Mouse (Mus musculus): Measurements from ENCODE around the gene Gm10840. TPM values are rescaled to one million over a fixed set of nuclear protein-coding genes. Genes with fewer than 3 reads are reported as not detected.

The Gm10840 gene
- total and polyA plus RNA-seq, 2 experiments from 2014 or later = not detected

DNA sequence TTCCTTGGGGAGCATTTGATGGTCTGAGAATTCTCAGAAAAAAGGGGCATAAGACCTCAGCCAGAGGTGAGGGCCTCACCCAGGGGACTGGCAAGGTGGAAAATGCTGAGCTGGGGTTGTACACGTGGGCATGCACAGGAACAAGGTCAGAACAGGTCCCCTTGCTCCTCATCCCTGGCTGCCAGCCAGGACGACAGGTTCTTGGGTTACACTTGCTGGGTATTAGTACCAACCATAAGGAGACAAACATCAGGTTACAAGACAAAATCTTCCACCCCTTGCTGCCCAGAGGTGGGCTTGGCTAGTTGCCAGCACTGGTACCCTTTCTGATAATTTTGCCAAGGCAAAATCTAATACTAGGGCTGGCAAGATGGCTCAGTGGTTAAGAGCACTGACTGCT lies 1.6 kb downstream of the Gm10840 start:
- Histone ChIP-seq H3K9me3 (replicated peaks; ENCODE audit: control insufficient read depth, low read length) (no peaks in the 10 kb centered on the region), H3K4me2 (ENCODE audit: low read depth, low read length) (no peak overlapping the region), H3K4me1 (ENCODE audit: control insufficient read depth, insufficient read depth) (no peaks in the 10 kb centered on the region), H3K27me3 (ENCODE audit: control insufficient read depth, insufficient read depth, low read length) (no peaks in the 10 kb centered on the region), H3K9ac (replicated peaks; ENCODE audit: low read depth, low read length) (no peak overlapping the region), H3K27ac (ENCODE audit: low read depth) (no peak overlapping the region), H3K4me3 (ENCODE audit: low read depth, low read length) (no peak overlapping the region), H3K36me3 (replicated peaks; ENCODE audit: control insufficient read depth, insufficient read depth, low read length) (peaks cover 12% of the 10 kb centered on the region; the same call in 1 of the 2 replicates)
- ATAC-seq (ENCODE audit: insufficient read depth, low read depth) = no peak
- WGBS = 72% methylated on average over 2 of the region's 2 CpGs
- TF ChIP-seq CTCF (IDR thresholded peaks at IDR 0.05; ENCODE audit: low read depth) = no peak
- TF ChIP-seq EP300 (IDR thresholded peaks at IDR 0.05; ENCODE audit: low read depth) = no peak
- no peak for DNase-seq (ENCODE audit: low spot score)

DNA sequence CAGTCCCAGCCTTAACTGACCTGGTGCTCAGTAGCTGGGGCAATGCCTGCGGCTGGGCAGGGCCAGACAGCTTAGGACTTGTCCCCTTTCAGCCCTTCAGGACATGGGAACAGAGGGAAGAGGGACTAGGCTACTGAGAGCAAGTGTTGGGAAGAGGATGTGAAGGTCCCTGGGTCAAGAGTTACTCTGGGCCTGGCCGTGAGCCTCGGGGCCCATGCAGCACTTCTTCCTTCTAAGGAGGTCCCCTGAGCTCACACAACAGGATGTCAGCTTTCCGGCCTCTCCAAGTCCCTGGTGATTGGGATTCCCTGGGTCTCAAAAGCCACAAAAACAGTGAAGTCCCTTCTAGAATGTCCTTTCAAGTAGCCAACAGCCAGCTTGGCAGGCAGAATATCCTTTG lies 2.9 kb downstream of the Gm10840 start:
- H3K36me3 ChIP-seq (replicated peaks; ENCODE audit: control insufficient read depth, insufficient read depth, low read length) = peaks cover 24% of the 10 kb centered on the region
- no peak overlapping the region for H3K4me3 ChIP-seq (ENCODE audit: low read depth, low read length)
- DNase-seq (ENCODE audit: low spot score) (no peak), ATAC-seq (ENCODE audit: insufficient read depth, low read depth) (no peak)
- H3K4me2 ChIP-seq (ENCODE audit: low read depth, low read length) = no peak overlapping the region
- H3K27me3 ChIP-seq (ENCODE audit: control insufficient read depth, insufficient read depth, low read length) = no peaks in the 10 kb centered on the region
- WGBS = 61% methylated on average over 4 of the region's 4 CpGs
- no peak overlapping the region for H3K9ac ChIP-seq (replicated peaks; ENCODE audit: low read depth, low read length)
- TF ChIP-seq CTCF (IDR thresholded peaks at IDR 0.05; ENCODE audit: low read depth) (no peak), EP300 (IDR thresholded peaks at IDR 0.05; ENCODE audit: low read depth) (no peak)
- no peaks in the 10 kb centered on the region for H3K4me1 ChIP-seq (ENCODE audit: control insufficient read depth, insufficient read depth)
- H3K9me3 ChIP-seq (replicated peaks; ENCODE audit: control insufficient read depth, low read length) = no peaks in the 10 kb centered on the region
- peak overlapping the region; percentile 54; the same call in 1 of the 2 replicates for H3K27ac ChIP-seq (ENCODE audit: low read depth)

DNA sequence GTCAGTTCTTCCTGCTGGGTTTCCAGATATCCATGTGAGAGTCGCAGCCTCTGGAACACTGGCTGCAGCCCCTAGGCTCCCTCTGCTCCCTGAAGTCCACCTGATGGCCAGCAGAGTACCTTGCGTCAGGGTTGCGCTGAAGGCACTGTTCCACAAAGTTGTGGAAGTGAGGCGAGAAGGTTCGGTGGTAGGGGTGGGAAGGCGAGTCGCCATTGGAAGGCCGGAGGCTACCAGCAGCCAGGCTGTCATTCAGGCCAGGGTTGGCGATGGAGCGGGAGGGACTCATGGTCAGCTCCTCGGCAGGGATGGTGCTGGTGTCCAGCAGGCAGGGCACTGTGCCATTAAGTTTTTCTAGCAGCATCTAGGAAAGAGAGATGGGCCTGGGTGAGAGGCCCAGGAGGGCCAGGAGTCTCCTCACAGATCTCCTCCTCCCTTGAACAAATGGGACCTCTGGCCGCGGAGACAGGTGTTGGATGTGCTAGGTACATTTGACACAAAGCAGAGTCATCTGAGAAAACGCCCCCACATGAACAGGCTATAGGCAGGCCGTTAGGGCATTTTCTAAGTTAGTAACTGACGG lies 4.0 kb downstream of the Gm10840 start:
- Histone ChIP-seq H3K36me3 (replicated peaks; ENCODE audit: control insufficient read depth, insufficient read depth, low read length) (peaks cover 30% of the 10 kb centered on the region), H3K4me1 (ENCODE audit: control insufficient read depth, insufficient read depth) (no peaks in the 10 kb centered on the region), H3K9ac (replicated peaks; ENCODE audit: low read depth, low read length) (no peak overlapping the region), H3K4me3 (ENCODE audit: low read depth, low read length) (no peak overlapping the region), H3K4me2 (ENCODE audit: low read depth, low read length) (peak overlapping the region; percentile 8; the same call in 1 of the 2 replicates), H3K9me3 (replicated peaks; ENCODE audit: control insufficient read depth, low read length) (no peaks in the 10 kb centered on the region), H3K27ac (ENCODE audit: low read depth) (peak overlapping the region; percentile 54; the same call in 1 of the 2 replicates), H3K27me3 (ENCODE audit: control insufficient read depth, insufficient read depth, low read length) (no peaks in the 10 kb centered on the region)
- TF ChIP-seq EP300 (IDR thresholded peaks at IDR 0.05; ENCODE audit: low read depth) (no peak), CTCF (IDR thresholded peaks at IDR 0.05; ENCODE audit: low read depth) (no peak)
- no peak for DNase-seq (ENCODE audit: low spot score)
- 81% methylated on average over 16 of the region's 16 CpGs for WGBS
- no peak for ATAC-seq (ENCODE audit: insufficient read depth, low read depth)

DNA sequence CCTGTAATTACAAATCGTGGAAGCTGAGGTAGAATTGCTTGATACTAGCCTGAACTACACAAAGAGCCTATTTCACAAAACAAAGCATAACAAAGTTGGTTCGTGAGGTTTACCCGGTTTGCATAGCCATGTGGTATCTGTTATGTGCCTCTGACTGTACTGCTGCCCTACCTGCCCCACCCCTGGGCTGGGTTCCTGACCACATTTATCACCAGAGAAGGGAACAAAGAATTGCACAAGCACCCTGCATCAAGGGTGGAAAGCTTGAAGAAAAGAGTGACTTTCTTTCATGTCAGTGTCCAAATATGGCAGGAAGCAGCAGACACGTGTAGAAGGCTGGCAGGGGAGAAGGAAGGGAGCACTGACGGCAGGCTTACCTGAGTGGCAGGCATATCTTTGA lies 6.8 kb downstream of the Gm10840 start:
- no peak overlapping the region for H3K9ac ChIP-seq (replicated peaks; ENCODE audit: low read depth, low read length)
- TF ChIP-seq CTCF (IDR thresholded peaks at IDR 0.05; ENCODE audit: low read depth) (no peak), EP300 (IDR thresholded peaks at IDR 0.05; ENCODE audit: low read depth) (no peak)
- no peak overlapping the region for H3K4me3 ChIP-seq (ENCODE audit: low read depth, low read length)
- ATAC-seq (ENCODE audit: insufficient read depth, low read depth) = no peak
- no peak overlapping the region for H3K4me2 ChIP-seq (ENCODE audit: low read depth, low read length)
- H3K36me3 ChIP-seq (replicated peaks; ENCODE audit: control insufficient read depth, insufficient read depth, low read length) = peaks cover 30% of the 10 kb centered on the region
- no peak overlapping the region for H3K27ac ChIP-seq (ENCODE audit: low read depth)
- H3K27me3 ChIP-seq (ENCODE audit: control insufficient read depth, insufficient read depth, low read length) = no peaks in the 10 kb centered on the region
- 62% methylated on average over 5 of the region's 5 CpGs for WGBS
- no peaks in the 10 kb centered on the region for H3K9me3 ChIP-seq (replicated peaks; ENCODE audit: control insufficient read depth, low read length)
- no peaks in the 10 kb centered on the region for H3K4me1 ChIP-seq (ENCODE audit: control insufficient read depth, insufficient read depth)
- DNase-seq (ENCODE audit: low spot score) = no peak

DNA sequence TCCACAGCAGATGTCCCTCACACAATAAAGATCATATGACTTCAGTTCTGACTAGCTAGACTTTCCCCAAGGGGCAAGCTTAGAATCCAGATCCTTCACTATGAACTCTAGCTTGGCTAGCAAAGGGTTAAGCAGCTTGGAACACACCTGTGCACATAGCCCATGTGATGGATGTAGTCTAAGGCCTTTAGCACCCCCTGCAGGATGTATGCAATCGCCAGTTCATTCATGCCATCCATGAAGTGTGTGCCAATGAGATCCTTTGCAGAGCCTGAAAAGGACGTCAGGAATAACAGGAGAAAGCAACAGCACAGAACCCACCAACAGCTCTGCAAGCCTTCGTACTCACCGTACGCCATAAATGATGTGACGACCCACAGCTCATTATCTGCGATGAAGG lies 10.2 kb downstream of the Gm10840 start:
- no peaks in the 10 kb centered on the region for H3K4me1 ChIP-seq (ENCODE audit: control insufficient read depth, insufficient read depth)
- WGBS = 75% methylated on average over 7 of the region's 7 CpGs

DNA sequence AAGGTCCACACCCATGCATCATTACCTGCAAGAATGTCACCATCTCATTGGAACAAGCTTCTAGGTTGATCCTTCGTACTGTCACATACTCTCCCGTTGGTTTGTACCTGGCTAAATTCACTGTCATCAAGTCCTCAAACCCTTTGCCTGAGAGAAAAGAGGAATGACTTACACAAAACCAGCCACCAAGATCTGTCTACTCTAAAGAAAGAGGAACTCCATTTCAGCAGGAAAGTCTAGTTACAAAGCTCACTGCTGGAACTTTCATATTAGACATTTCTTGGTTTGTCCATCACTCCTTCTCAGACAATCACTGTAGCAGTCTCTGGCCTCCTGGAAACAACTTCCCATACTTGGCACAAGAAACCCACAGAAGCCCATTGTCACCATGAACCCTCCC lies 12.6 kb downstream of the Gm10840 start:
- no peaks in the 10 kb centered on the region for H3K9me3 ChIP-seq (replicated peaks; ENCODE audit: control insufficient read depth, low read length)
- H3K4me2 ChIP-seq (ENCODE audit: low read depth, low read length) = no peak overlapping the region
- H3K27ac ChIP-seq (ENCODE audit: low read depth) = no peak overlapping the region
- DNase-seq (ENCODE audit: low spot score) (no peak), ATAC-seq (ENCODE audit: insufficient read depth, low read depth) (no peak)
- TF ChIP-seq EP300 (IDR thresholded peaks at IDR 0.05; ENCODE audit: low read depth) = no peak
- WGBS = 88% methylated on average over 2 of the region's 2 CpGs
- H3K9ac ChIP-seq (replicated peaks; ENCODE audit: low read depth, low read length) = no peak overlapping the region
- peaks cover 8% of the 10 kb centered on the region for H3K36me3 ChIP-seq (replicated peaks; ENCODE audit: control insufficient read depth, insufficient read depth, low read length)
- H3K4me1 ChIP-seq (ENCODE audit: control insufficient read depth, insufficient read depth) = no peaks in the 10 kb centered on the region
- no peaks in the 10 kb centered on the region for H3K27me3 ChIP-seq (ENCODE audit: control insufficient read depth, insufficient read depth, low read length)
- H3K4me3 ChIP-seq (ENCODE audit: low read depth, low read length) = no peak overlapping the region

More for the DNA sequence above, 10.2 kb downstream of the Gm10840 start:
- ATAC-seq (ENCODE audit: insufficient read depth, low read depth) (no peak), DNase-seq (ENCODE audit: low spot score) (no peak)
- H3K9me3 ChIP-seq (replicated peaks; ENCODE audit: control insufficient read depth, low read length) = no peaks in the 10 kb centered on the region
- H3K4me3 ChIP-seq (ENCODE audit: low read depth, low read length) = no peak overlapping the region
- peaks cover 21% of the 10 kb centered on the region for H3K36me3 ChIP-seq (replicated peaks; ENCODE audit: control insufficient read depth, insufficient read depth, low read length)
- TF ChIP-seq CTCF (IDR thresholded peaks at IDR 0.05; ENCODE audit: low read depth) (peak; percentile 42), EP300 (IDR thresholded peaks at IDR 0.05; ENCODE audit: low read depth) (no peak)
- no peak overlapping the region for H3K27ac ChIP-seq (ENCODE audit: low read depth)
- H3K27me3 ChIP-seq (ENCODE audit: control insufficient read depth, insufficient read depth, low read length) = no peaks in the 10 kb centered on the region
- H3K4me2 ChIP-seq (ENCODE audit: low read depth, low read length) = no peak overlapping the region
- no peak overlapping the region for H3K9ac ChIP-seq (replicated peaks; ENCODE audit: low read depth, low read length)

All from heart, postnatal 0 days (tissue).